Mouse (Mus musculus): ENCODE results near the gene Rpsa.

The Rpsa gene

DNA sequence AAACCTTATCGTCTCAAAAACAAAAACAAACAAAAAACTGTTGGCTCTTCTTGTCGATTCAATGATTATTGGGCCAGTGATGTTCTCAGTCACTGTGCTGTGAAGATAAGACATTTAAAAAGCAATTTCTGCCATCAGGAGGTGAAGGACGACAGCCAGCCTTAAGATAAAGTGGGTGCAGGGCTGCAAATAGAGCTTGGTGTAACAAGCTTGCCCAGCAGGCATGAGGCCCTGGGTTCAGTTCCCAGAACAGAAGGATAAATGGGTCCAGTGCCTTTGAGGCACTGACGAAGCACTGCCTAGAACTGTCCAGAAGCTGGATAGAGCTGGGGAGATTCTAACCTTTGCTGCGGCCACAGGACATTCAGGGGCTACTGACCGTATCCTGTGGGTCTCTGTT lies 15.0 kb upstream of the Rpsa start:
- ATAC-seq (ENCODE audit: insufficient number of reproducible peaks, low FRiP score, low TSS enrichment) = no peak

DNA sequence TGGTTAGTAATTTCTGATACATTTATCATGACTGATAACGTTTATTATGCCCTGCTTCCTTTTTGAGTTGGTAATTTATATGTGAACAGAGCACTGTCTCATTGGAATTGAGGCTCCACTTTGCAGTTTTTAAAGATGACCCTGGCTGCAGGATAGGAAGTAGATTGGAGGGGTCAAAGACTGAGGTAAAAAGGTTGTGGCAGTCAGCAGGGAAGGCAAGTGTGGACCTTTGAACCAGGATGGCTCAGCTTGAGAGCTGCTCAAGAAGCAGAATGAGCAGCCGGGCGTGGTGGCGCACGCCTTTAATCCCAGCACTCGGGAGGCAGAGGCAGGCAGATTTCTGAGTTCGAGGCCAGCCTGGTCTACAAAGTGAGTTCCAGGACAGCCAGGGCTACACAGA lies 14.0 kb upstream of the Rpsa start:
- ATAC-seq (ENCODE audit: insufficient number of reproducible peaks, low FRiP score, low TSS enrichment) = no peak

DNA sequence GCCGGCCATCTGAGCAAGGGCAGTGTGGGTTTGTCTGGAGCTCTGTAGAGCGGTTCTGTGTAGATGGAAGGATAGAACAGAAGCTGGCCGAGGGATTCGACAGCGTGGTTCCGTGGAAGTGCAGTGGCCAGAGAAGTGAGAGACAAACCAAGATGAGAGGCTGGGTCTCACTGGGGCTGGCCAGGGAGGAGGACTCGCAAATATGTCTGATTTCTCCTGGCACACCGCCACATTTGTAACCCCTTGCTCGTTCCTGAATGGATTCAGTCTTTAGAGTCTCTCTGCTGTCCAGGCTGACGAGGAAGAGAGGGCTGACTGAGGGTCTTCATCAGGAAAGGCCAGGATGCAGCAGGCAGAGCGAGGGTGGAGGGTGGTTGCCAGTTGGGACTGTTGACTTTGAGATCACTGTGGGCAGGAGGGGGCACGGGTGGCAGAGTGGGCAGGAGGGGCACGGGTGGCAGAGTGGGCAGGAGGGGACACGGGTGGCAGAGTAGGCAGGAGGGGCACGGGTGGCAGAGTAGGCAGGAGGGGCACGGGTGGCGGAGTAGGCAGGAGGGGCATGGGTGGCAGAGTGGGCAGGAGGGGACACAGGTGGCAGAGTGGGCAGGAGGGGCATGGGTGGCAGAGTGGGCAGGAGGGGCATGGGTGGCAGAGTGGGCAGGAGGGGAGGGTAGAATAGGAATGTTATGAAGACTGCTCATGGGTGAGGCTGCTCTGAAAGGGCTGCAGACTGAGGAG lies 13.3 kb upstream of the Rpsa start:
- ATAC-seq (ENCODE audit: insufficient number of reproducible peaks, low FRiP score, low TSS enrichment) = no peak

DNA sequence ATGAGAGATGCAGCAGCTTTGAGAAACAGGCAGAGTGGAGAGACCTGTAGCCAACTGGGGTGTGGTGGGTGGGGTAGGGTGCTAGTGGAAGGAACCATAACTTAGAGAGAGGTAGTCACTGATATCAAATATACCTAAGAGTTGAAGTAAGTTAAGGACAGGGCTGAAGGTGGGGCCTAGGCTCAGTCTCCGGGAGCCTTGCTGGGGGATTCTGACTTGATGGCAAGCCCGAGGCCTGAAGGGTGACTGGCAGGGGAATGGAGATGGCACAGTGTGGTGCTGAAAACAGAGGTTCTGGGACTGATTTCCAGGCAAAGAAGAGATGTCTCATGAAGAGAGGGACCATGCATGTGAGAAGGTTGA lies 12.7 kb upstream of the Rpsa start:
- ATAC-seq (ENCODE audit: insufficient number of reproducible peaks, low FRiP score, low TSS enrichment) = no peak

DNA sequence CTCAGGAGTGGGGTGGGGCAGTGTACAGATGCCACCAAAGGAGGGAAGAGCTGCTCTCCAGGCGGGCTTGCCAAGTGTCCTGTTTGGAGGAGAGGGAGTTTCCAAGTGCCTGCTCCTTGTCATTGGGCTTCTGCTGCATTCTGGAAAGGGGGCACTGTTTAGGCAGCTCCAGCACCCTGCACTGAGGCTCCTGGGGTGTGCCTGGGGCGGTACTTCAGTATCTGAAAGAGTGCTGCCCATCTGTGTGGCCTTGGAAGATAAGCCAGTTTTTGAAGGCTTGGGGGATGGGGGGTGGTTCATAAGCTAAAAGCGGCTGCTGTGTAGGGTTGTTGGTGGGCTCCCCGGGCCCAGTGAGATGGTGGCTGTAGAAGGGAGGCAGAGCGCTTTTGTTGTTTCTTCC lies 11.9 kb upstream of the Rpsa start:
- ATAC-seq (ENCODE audit: insufficient number of reproducible peaks, low FRiP score, low TSS enrichment) = no peak

DNA sequence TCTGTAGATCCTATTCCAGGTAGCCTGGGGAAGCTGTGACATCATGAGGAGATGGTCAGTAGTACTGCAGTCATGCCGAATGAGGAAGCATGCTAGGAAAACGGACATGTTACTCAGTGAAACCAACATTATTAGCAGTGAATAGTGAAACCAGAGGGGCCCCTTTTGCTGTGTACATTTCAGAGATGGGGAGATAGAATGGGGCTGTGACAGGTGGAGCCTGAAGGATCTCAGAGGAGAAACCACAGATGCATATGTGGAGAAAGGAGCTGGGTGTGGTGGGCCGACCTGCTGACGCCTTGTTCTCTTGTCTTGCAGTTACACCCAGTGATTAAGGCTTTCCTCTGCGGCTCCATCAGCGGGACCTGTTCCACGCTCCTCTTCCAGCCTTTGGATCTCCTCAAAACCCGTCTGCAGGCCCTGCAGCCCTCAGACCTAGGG lies 11.3 kb upstream of the Rpsa start:
- no peak for ATAC-seq (ENCODE audit: insufficient number of reproducible peaks, low FRiP score, low TSS enrichment)

DNA sequence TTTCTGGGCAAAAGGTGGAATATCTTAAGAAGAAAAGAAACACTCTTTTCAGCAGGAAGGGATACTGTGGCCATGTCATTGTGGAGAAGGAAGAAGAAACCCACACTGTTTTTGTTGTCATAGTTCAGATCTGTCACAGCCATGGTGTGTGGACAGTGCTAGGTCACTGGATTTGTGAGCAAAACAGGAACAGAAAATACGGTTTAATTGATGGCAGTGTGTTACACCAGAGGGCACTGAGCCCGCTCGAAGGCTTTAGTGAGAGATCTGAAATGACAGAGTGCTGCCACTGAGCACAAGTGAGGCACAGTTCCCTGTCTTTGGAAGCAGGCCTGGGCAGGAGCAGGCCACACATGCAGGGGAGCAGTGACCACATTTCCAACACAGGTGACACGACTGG lies 9.3 kb upstream of the Rpsa start:
- ATAC-seq (ENCODE audit: insufficient number of reproducible peaks, low FRiP score, low TSS enrichment) = no peak

DNA sequence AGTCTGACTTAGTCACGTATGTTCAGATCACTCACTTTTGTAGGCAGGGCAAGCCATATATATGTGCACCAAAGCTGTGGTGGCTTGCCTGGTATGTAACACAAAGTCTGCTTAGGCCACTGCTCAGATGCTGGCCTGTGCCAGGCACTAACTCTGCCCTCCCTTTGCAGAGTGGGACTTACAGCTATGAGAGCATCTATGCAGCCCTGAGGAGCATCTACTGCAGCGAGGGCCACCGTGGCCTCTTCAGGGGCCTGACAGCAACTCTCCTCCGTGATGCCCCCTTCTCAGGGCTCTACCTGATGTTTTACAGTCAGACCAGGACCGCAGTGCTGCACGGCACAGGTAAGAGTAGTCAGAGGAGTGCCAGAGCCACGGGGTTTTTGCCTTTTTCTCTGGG lies 7.0 kb upstream of the Rpsa start:
- no peak for ATAC-seq (ENCODE audit: insufficient number of reproducible peaks, low FRiP score, low TSS enrichment)

DNA sequence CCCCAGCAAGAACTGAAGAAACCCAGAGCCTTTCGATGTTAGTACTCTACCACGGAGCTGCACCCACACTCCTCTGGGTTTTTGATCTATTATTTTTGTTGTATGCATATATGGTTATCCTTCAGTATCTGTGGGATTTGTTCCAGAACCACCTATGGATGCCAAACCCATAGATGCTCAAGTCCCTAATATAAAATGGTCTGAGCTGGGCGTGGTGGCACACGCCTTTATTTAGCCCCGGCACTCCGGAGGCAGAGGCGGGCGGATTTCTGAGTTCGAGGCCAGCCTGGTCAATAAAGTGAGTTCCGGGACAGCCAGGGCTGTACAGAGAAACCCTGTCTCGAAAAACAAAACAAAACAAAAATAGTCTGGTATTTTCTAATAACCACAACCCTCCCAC lies 621 bp upstream of the Rpsa start:
- ATAC-seq (ENCODE audit: insufficient number of reproducible peaks, low FRiP score, low TSS enrichment) = no peak

DNA sequence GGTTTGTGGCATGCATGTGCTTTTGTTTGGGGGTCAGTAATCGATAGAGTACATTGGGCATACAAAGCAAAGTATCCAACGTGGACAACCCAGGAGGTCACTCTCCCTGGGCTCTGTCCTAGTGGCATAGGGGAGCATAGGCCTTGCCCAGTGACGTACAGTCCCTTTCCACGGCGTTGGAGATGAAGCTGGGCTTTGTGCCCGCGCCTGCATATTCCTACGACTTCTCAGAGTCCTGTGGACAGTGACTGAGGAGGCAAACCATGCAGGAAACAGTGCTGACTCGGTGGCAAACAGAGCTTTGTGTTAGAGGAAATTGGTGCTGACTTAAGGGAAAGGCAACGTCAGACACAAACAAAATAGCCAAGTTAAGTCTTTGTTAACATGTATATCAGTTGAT lies 1.8 kb downstream of the Rpsa start:
- no peak for ATAC-seq (ENCODE audit: insufficient number of reproducible peaks, low FRiP score, low TSS enrichment)

DNA sequence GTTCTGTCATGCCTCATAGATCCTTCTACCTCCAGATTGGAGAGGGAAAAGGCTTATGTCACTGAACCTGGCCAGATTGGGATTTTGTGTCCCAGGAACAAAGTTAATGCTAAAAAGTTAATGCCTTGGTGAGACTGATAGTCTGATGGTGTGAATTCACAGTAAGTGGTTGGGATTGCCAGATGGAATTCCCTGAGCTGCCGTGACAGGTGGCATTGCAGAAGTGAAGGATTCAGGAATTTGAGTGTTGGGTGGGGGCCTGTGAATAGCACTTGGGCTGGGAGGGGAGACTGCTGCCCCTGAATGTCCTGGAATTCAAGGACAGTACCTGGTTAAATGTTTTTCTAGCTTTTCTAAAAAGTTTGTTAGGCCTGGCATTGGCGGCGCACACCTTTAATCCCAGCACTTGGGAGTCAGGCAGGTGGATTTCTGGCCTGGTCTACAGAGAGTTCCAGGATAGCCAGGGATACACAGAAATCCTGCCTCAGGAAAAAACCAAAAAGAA lies 4.3 kb downstream of the Rpsa start:
- no peak for ATAC-seq (ENCODE audit: insufficient number of reproducible peaks, low FRiP score, low TSS enrichment)

DNA sequence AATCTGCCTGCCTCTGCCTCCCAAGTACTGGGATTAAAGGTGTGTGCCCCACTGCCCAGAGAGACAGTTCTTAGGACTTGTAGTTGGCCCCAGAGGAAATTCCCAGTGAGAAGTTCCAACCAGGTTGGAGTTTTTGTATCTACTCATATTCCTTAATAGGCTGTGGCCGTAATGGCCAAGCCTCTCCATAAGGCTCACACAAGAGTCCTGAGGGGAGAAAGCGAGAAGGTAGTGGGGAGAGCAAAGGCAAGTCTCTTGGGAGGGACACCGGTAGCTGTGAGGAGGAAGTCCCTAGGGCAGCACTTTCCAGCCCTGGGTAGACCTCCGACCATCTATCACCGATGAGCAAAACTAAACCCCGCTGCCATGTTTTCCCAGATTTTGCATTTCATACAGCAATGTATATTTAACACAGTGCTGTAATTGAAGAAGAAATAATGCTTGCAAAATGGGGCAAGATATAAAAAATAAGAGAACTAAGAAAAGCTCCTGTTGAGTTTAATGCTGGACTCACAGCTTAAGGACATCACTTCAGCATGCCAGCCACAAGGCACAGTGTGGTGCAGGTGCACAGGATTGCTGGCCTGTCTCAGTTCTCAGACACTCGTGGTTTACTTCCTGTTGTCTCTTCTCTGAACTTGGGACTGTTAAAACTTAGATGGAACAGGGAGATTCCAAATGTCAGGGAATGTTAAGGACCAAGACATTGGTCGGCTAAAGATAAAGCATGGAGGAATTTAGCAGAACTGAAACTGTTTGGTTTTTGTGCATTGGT lies 5.7 kb downstream of the Rpsa start:
- ATAC-seq (ENCODE audit: insufficient number of reproducible peaks, low FRiP score, low TSS enrichment) = no peak

DNA sequence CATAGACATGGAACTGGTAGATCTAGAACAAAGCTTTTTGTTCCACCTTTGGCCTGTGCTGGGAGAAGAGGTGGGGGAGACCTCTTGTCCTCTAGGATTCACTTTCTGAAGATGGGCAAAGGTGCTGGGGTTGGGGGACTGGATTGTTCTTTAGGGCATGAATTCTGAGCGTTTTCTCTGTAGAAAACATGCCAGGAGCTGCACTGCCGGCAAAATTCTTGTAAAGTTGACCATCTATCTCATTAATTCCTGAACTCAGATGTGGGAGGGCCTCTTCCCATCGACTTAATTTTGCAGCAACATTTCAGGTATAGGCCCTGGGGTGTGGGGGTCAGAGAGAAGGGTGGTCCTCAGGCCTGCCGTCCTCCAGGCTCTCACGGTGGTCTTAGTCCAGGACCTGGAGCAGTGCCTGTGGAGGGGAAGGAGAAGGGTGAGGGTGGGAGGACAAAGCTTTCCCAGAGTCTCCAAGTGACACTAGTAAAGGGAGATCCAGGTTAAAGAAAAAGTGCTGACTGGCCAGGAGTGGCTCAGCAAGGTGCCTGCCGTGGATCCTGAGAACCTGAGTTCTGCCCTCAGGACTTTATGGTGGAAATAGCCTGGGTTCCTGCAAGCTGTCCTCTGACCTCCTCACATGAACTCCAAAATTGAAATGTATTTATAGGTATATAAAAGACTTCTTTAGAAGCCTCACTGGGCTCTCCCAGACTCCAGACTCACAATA lies 6.4 kb downstream of the Rpsa start:
- no peak for ATAC-seq (ENCODE audit: insufficient number of reproducible peaks, low FRiP score, low TSS enrichment)

DNA sequence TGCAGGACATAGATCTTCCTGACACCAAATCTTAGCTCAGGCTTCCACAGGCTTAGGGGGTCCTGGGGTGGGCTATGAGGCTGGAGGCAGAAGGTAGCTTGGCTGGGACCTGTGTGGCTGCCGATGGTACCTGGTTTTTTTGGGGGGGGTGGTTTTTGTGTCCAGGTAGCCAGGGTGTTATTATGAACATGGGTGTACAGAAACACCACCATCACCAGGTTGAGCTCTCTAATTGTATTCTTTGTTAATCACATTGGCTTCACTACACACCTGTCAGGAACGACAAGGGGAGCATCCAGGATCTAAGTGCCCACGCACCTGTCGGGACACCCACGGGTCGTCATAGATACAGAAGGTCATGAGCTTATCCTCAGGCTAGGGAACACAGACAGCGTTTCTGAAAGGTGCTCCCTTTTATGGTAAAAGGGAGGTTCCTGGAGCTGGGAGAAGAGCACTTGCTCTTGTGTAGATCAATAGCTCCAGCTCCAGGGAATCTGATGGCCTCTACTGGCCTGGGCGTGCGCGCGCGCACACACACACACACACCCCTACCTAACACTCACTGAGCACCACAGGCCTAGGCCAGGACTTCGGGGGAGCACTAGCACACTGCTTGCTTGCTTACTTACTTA lies 7.2 kb downstream of the Rpsa start:
- ATAC-seq (ENCODE audit: insufficient number of reproducible peaks, low FRiP score, low TSS enrichment) = no peak

DNA sequence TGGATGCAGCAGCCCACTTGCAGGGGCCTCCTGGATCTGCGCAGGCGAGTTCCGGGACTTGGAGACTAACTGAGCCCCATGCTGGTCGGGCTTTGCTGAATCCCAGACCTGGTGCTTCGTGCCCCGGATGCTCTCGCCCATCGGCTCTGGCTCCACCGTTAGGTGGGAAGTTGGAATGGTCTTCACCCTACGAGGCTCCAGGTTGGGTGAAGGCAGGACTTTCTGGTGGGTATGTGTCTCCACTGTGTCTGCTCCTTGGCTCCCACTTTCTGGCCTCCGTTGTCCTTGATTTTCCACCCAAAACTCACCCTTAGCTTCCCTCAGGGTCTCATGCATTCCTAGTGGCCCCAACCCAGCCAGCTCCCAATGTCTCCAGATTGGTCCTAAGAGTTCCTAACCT lies 8.0 kb downstream of the Rpsa start:
- no peak for ATAC-seq (ENCODE audit: insufficient number of reproducible peaks, low FRiP score, low TSS enrichment)

DNA sequence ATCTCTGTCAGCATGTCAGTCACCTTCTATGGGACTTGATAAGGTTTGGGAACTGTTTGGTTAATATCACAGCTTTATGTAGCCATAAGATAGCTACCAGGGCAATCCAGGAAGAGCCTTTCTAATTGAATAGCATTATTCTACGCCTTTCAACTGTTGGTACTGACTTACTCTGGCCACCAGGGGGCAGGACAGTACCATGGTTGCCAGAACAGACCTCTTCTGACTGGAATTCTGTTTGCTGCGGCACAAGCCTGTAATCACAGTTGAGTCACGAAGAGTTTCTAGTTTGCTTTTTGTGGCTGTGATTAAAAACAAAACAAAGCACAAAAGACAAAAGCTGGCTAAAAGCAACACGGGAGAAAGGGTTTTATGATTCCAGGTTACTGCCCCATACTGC lies 13.2 kb downstream of the Rpsa start:
- ATAC-seq (ENCODE audit: insufficient number of reproducible peaks, low FRiP score, low TSS enrichment) = peak; percentile 74

DNA sequence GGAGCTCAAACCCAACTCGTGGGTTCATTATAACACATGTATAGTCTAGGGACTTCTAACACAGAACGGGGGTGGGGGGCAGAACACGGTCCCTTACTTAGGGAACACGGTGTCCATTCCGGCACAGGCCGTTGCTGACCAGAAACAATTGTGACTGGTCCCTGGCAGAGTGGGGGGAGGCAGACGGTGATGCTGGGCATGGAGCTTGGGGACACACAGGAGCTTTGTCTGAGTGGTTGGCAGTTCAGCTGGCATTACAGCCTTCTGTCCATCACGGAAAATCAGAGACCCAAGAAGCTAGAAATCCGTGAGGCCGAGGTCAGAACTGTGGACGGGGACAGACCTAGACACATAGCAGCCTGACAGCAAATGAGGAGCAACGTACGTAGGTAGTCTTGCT lies 17.0 kb downstream of the Rpsa start:
- ATAC-seq (ENCODE audit: insufficient number of reproducible peaks, low FRiP score, low TSS enrichment) = no peak

DNA sequence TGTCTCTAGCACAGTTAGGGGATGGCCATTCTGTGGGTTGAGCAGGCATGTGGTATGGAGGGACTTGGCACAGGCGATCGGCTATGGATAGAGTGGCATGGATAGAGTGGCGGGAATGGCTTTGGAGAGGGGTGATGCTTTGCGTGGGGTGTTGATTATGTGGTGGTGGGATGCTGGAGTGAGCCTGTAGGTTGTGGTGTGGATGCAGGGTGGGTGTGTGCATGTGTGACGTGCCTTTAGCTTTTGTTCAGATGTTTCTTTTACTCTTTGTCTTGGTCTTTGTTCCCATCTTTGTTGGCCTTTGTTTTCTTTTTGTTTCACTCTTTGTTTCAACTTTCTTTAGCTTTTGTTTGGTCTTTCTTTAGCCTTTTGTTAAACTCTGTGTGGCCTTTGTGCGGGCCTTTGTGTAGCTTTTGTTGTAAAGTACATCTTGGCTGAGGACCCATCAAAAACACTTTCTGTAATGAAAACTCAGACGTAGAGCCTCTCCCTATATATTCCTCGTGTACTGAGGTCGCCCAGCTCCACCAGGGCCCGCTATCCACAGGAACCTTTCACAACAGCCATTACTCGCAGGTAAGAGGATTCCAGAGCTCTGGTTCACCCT lies 21.8 kb downstream of the Rpsa start, which contains the start of gene Mobp:
Gene Mobp, plus strand, starts transcription at position 486 of the 607 bp plus-strand sequence.
- no peak for ATAC-seq (ENCODE audit: insufficient number of reproducible peaks, low FRiP score, low TSS enrichment)

DNA sequence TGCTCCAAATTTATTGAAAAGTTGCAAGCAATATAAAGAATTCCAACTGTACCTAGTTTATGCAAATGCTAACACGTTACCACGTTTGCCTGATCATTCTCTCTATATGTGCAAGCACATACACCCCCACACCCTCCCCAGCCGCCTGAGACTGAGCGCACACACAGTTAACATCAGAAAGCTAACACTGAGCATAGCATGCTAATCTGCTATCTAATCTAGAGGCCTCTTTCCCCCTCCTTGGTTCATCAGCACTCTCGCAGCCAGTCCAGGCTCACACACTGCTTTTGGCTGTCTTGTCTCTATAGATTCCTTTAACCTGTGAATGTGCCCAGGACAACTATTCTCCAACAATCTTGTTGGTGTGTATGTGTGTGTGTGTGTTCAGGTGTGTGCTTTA lies 23.7 kb downstream of the Rpsa start:
- no peak for ATAC-seq (ENCODE audit: insufficient number of reproducible peaks, low FRiP score, low TSS enrichment)

DNA sequence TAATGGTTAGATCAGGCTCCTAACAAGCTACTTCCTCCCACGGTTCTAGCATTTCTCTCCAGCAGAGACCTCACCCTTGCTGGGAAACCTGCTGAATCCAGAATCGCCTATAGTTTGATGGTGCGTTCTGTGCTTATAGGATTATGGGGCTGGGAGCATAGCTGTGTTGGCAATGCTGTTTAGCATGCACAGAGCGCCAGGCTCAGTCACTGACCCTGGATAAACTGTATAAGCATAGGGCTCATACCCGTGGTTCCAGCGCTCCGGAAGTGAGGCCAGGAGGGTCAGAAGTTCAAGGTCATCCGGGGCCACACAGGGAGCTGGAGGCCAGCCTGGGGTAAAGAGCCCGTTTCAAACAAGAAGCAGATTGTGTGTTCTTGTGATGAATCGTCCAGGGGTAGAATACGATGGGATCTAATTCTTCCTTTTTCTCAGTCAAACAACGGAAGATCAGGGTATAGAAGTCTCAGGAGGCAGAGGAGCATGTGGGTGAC lies 24.5 kb downstream of the Rpsa start:
- no peak for ATAC-seq (ENCODE audit: insufficient number of reproducible peaks, low FRiP score, low TSS enrichment)
